Mouse (Mus musculus) small intestine, adult 2 months (tissue): ENCODE data around the gene Spata2l.

Experiments
- CTCF ChIP-seq: fragments of 200-500 bp; IDR thresholded peaks from 2 replicates; pipeline ENCODE4 v1.5.1; 2012; ENCODE audit warnings: low read depth, mild to moderate bottlenecking, control low read depth, inconsistent platforms, low read length, moderate library complexity, mixed read lengths; ENCODE audit not compliant: insufficient replicate concordance, insufficient read length; ENCODE audit errors: extremely low read depth
- POLR2A ChIP-seq: fragments of 200-500 bp; IDR thresholded peaks from 2 replicates; pipeline ENCODE4 v1.6.1; 2012; ENCODE audit warnings: low read depth, mild to moderate bottlenecking, control low read depth, inconsistent platforms, low read length, moderate library complexity

GRCm38 (mm10) chr8:123220917-123221316 is 15.1 kb downstream of the Spata2l start:
- TF ChIP-seq POLR2A (no peak), CTCF (no peak)
